Mouse (Mus musculus): ENCODE data around the gene Hectd4.

- TF ChIP-seq CTCF (IDR thresholded peaks at IDR 0.05; ENCODE audit: extremely low read depth, insufficient read depth, low read length) (no peak), POLR2A (IDR thresholded peaks at IDR 0.05; ENCODE audit: extremely low read depth, insufficient read depth, low read length) (no peak)
Measured at GRCm38 (mm10) chr5:121395621-121396020, 175.6 kb downstream of the Hectd4 start.
